Mouse (Mus musculus) kidney, adult 2 months (tissue): ENCODE data around the gene Itih5. TPM values are rescaled to one million over a fixed set of nuclear protein-coding genes. Genes with fewer than 3 reads are reported as not detected.

Experiments used
- DNase-seq: peaks from one replicate; pipeline ENCODE4 v3.0.0; 2021
- H3K27ac ChIP-seq: fragments of 200-500 bp; 2 replicates; pipeline ENCODE4 v1.5.1; 2012; ENCODE audit warnings: low read depth, low read length, control low read depth, inconsistent platforms; ENCODE audit not compliant: insufficient read depth
- H3K27me3 ChIP-seq: fragments of 200-500 bp; replicated peaks from 2 replicates; pipeline ENCODE4 v1.6.1; 2012; ENCODE audit warnings: mild to moderate bottlenecking, moderate library complexity, low read length, inconsistent platforms; ENCODE audit not compliant: control insufficient read depth, insufficient read depth
- H3K36me3 ChIP-seq: fragments of 200-500 bp; 2 replicates; pipeline ENCODE4 v1.6.1; 2012; ENCODE audit warnings: mild to moderate bottlenecking, moderate library complexity, low read length, inconsistent platforms; ENCODE audit not compliant: control insufficient read depth, insufficient read depth
- H3K4me1 ChIP-seq: fragments of 200-500 bp; 2 replicates; pipeline ENCODE4 v1.6.1; 2011; ENCODE audit warnings: low read length; ENCODE audit not compliant: control insufficient read depth, insufficient read depth
- H3K4me3 ChIP-seq: fragments of 200-500 bp; 2 replicates; pipeline ENCODE4 v1.5.1; 2011; ENCODE audit warnings: mild to moderate bottlenecking, low read depth, low read length, control low read depth; ENCODE audit not compliant: insufficient read depth
- CTCF ChIP-seq: fragments of 200-500 bp; conservative IDR thresholded peaks from 2 replicates; pipeline ENCODE4 v1.5.1; 2011; ENCODE audit warnings: low read depth, mild to moderate bottlenecking, control low read depth, low read length, moderate library complexity, mixed read lengths; ENCODE audit not compliant: insufficient read depth, insufficient read length
- POLR2A ChIP-seq: fragments of 200-500 bp; IDR thresholded peaks from one replicate; pipeline ENCODE4 v1.6.1; 2011; ENCODE audit warnings: low read depth, low read length, control low read depth
- WGBS: fragments of 180-500 bp; shearing (Covaris S2); methylation state at CpG from one replicate; pipeline ENCODE4 v1.1.7; 2018; 5-methylcytosine and 5-hydroxymethylcytosine counted together
- polyA plus RNA-seq: library from polyadenylated mRNA; depleted of rRNA; stranded (reverse); fragments of >200 nt; gene quantifications from 2 replicates; pipeline ENCODE4 v1.2.3, GENCODE M21; 2012

Gene Itih5
- polyA plus RNA-seq, 1 experiment = 14.1 TPM

GRCm38 (mm10) chr2:10242970-10243369 is 89.6 kb downstream of the Itih5 start:
- H3K4me1 ChIP-seq = 0 out of 2 replicates have a peak, but pooled peaks cover 2% of the 10 kb centered on the region
- DNase-seq = peak; percentile 59

GRCm38 (mm10) chr2:10250441-10250840 is 97.1 kb downstream of the Itih5 start:
- Histone ChIP-seq H3K27ac (no peak overlapping the region), H3K4me1 (no peaks in the 10 kb centered on the region), H3K36me3 (no peaks in the 10 kb centered on the region), H3K27me3 (no peaks in the 10 kb centered on the region), H3K4me3 (no peak overlapping the region)
- DNase-seq = no peak
- no peak for TF ChIP-seq CTCF
- 73% methylated on average over 9 of the region's 9 CpGs for WGBS

More at GRCm38 (mm10) chr2:10242970-10243369, 89.6 kb downstream of the Itih5 start:
- H3K27ac ChIP-seq = no peak overlapping the region
- H3K4me3 ChIP-seq = no peak overlapping the region
- WGBS = 24% methylated on average over 9 of the region's 9 CpGs
- TF ChIP-seq POLR2A (no peak), CTCF (no peak)
- H3K27me3 ChIP-seq = no peaks in the 10 kb centered on the region
- no peaks in the 10 kb centered on the region for H3K36me3 ChIP-seq

GRCm38 (mm10) chr2:10250926-10251325 is 97.6 kb downstream of the Itih5 start:
- Histone ChIP-seq H3K36me3 (no peaks in the 10 kb centered on the region), H3K4me3 (no peak overlapping the region), H3K27ac (no peak overlapping the region), H3K27me3 (no peaks in the 10 kb centered on the region), H3K4me1 (no peaks in the 10 kb centered on the region)
- no peak for TF ChIP-seq CTCF
- no peak for TF ChIP-seq POLR2A
- WGBS = 41% methylated on average over 4 of the region's 4 CpGs
- no peak for DNase-seq

- Histone ChIP-seq H3K4me3 (no peak overlapping the region), H3K36me3 (no peaks in the 10 kb centered on the region), H3K4me1 (no peaks in the 10 kb centered on the region), H3K27me3 (no peaks in the 10 kb centered on the region), H3K27ac (no peak overlapping the region)
- WGBS = 75% methylated on average over 9 of the region's 9 CpGs
- TF ChIP-seq CTCF = no peak
- no peak for TF ChIP-seq POLR2A
- no peak for DNase-seq
These were observed 98.1 kb downstream of the Itih5 start for GRCm38 (mm10) chr2:10251466-10251865.

GRCm38 (mm10) chr2:10252016-10252415 is 98.6 kb downstream of the Itih5 start:
- Histone ChIP-seq H3K27ac (no peak overlapping the region), H3K4me3 (no peak overlapping the region), H3K36me3 (no peaks in the 10 kb centered on the region), H3K27me3 (no peaks in the 10 kb centered on the region), H3K4me1 (no peaks in the 10 kb centered on the region)
- WGBS = 90% methylated on average over 2 of the region's 2 CpGs
- no peak for DNase-seq
- TF ChIP-seq POLR2A (no peak), CTCF (no peak)

- no peak for DNase-seq
- H3K4me3 ChIP-seq = no peak overlapping the region
- no peaks in the 10 kb centered on the region for H3K4me1 ChIP-seq
- H3K27ac ChIP-seq = no peak overlapping the region
- no peaks in the 10 kb centered on the region for H3K27me3 ChIP-seq
- no peaks in the 10 kb centered on the region for H3K36me3 ChIP-seq
- 83% methylated on average over 3 of the region's 3 CpGs for WGBS
- TF ChIP-seq POLR2A (no peak), CTCF (no peak)
These were observed 100.0 kb downstream of the Itih5 start for GRCm38 (mm10) chr2:10253351-10253750.

- 70% methylated on average over 5 of the region's 5 CpGs for WGBS
- no peaks in the 10 kb centered on the region for H3K4me1 ChIP-seq
- no peak for TF ChIP-seq POLR2A
- TF ChIP-seq CTCF = peak; percentile 28
- no peak for DNase-seq
- H3K4me3 ChIP-seq = no peak overlapping the region
- no peaks in the 10 kb centered on the region for H3K27me3 ChIP-seq
- H3K27ac ChIP-seq = no peak overlapping the region
- no peaks in the 10 kb centered on the region for H3K36me3 ChIP-seq
These were observed 103.6 kb downstream of the Itih5 start for GRCm38 (mm10) chr2:10256949-10257348.
